Mouse (Mus musculus) macrophage (primary cell): Measurements from ENCODE around the gene Krtap8-1. TPM values are rescaled to one million over a fixed set of nuclear protein-coding genes. Genes with fewer than 3 reads are reported as not detected.

Experiments used
- H3K27ac ChIP-seq: fragments of 350-480 bp; formaldehyde crosslinking; 2 replicates; pipeline ENCODE4 v1.9.0; 2021
- H3K36me3 ChIP-seq: fragments of 350-480 bp; formaldehyde crosslinking; 2 replicates; pipeline ENCODE4 v1.9.0; 2021; ENCODE audit errors: inconsistent target
- H3K4me3 ChIP-seq: fragments of 350-480 bp; formaldehyde crosslinking; 2 replicates; pipeline ENCODE4 v1.9.0; 2021; ENCODE audit errors: inconsistent target
- H3K79me2 ChIP-seq: fragments of 350-480 bp; formaldehyde crosslinking; 2 replicates; pipeline ENCODE4 v1.9.0; 2021; ENCODE audit errors: inconsistent target
- WGBS: methylation state at CpG from one replicate; pipeline ENCODE4 v1.1.7; 2026; ENCODE audit warnings: inconsistent platforms; ENCODE audit not compliant: missing documents; 5-methylcytosine and 5-hydroxymethylcytosine counted together
- polyA plus RNA-seq: library from polyadenylated mRNA; stranded (reverse); fragments of 250-400 nt; gene quantifications from 3 replicates; pipeline ENCODE4 v1.2.4, GENCODE M21; 2018; ENCODE audit warnings: inconsistent platforms

Gene Krtap8-1
- polyA plus RNA-seq, 1 experiment from 2014 or later, result not detected

DNA sequence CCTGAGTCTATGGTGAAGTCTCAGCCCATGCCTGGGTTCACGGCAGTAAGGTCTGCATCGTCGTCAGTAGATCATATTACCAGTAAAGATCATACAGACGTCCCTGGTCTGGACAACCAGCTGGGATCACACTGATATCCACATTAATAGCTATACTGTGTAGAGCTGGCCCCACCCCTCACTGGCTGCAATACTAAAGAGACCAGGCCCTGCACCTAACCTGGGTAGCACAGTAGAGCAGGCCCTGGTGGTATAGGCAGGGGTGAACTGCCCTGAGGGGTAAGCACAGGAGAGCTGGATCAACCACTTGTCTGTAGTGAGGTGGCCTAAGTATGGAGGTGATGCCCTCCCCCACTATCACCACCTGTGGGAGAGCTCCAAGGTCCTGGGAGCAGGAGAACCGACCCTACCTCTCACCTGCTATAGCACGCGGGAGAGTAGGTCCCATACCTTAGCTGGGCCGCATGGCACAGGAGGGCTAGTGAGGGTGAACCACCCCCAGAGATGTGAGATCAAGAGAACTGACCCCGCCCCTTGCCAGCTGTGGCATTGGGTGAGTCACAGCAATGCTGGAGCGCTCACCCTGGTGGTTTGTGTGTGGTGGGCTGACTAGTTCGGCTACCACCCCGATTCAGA is 10.0 kb downstream of the Krtap8-1 start:
- 82% methylated on average over 11 of the region's 12 CpGs for WGBS
- no peak overlapping the region for H3K27ac ChIP-seq
- no peak overlapping the region for H3K4me3 ChIP-seq

DNA sequence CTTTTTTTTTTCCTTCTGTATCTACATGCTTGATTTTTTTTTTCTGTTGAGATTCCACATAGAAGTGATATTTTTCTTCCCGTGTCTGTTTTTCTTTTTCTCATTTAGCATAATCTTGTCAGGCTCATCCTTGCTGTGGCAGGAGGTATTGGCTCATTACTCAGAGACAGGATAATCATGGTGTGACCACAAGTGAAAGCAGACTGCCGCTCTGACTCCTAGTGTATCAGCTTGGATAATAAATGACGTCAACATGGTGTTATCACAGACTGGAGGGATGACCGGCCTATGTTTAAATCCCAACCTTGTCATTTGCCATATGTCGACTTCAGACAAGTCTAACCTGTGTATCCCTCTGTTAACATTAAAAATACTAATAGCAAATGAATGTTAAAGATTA is 26.6 kb downstream of the Krtap8-1 start:
- no peaks in the 10 kb centered on the region for H3K36me3 ChIP-seq
- no peak overlapping the region for H3K4me3 ChIP-seq
- no peaks in the 10 kb centered on the region for H3K79me2 ChIP-seq
- H3K27ac ChIP-seq, result no peak overlapping the region
- 98% methylated on average over 5 of the region's 5 CpGs for WGBS

More for the DNA sequence above, 10.0 kb downstream of the Krtap8-1 start:
- Histone ChIP-seq H3K36me3 (no peaks in the 10 kb centered on the region), H3K79me2 (no peaks in the 10 kb centered on the region)

Other genes starting within 250 kb of the Krtap8-1 start
- gene Krtap21-1, start 84.1 kb downstream of the Krtap8-1 start, polyA plus RNA-seq, result not detected in 3 replicates
- not detected in 3 replicates for gene Krtap6-2, start 67.8 kb downstream of the Krtap8-1 start, polyA plus RNA-seq
- gene Krtap7-1, start 20.4 kb upstream of the Krtap8-1 start, polyA plus RNA-seq, result not detected in 3 replicates
- gene Krtap11-1, start 83.2 kb upstream of the Krtap8-1 start, polyA plus RNA-seq, result not detected in 3 replicates